In the genomic region with DNA sequence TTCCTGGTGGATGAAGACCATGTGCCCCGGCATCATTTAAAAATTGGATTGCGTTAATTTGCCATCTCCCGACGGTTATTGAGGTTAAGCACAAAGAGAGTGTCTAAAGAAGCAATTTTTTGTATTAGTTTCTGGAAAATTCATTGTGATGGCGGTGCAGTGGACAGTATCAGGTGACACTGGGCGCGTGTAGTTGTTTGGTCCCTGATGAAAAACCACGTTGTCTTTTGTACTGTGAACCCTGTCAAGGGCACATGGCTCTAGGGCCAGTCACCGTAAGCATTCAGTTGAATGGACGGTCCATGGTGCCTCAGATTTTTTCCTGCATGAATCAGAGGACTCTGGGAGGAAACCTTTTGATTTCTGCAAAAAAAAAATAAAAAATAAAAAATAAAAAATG, we compare ENCODE assay signal across 9 mouse cellular contexts. TPM values are rescaled to one million over a fixed set of nuclear protein-coding genes. Genes with fewer than 3 reads are reported as not detected.
DNase-seq lines count a peak whose midpoint lies in the region; ATAC-seq and TF ChIP-seq lines count a peak whose summit lies in the region.
"Had no signal": no experiment of that assay in that cellular context is flagged by ENCODE, and none has a peak within 500 bp of the region (broad histone marks: within the 10 kb centered on the region; RNA-seq: fewer than 3 reads in every experiment).

No protein-coding gene starts in this region.

- H3K9ac ChIP-seq in heart, embryonic 11.5 days (ENCODE audit: low read depth, low read length): peak overlapping the region; percentile 96; the same call in 1 of the 2 replicates
- peak overlapping the region; percentile 99 for H3K9ac ChIP-seq in forebrain, embryonic 16.5 days (replicated peaks; ENCODE audit: low read depth, low read length)
- no peak overlapping the region for H3K9ac ChIP-seq in liver, embryonic 16.5 days (ENCODE audit: low read depth, low read length)

- 0 out of 2 replicates have a peak, but pooled peaks cover 3% of the 10 kb centered on the region for H3K4me1 ChIP-seq in heart, embryonic 11.5 days (ENCODE audit: control insufficient read depth, insufficient read depth, low read length)
- H3K4me1 ChIP-seq in cortical plate, adult 2 months (ENCODE audit: control insufficient read depth, insufficient read depth, low read length): no peaks in the 10 kb centered on the region
- peaks cover 12% of the 10 kb centered on the region for H3K4me1 ChIP-seq in forebrain, embryonic 16.5 days (replicated peaks; ENCODE audit: control insufficient read depth, insufficient read depth, low read length)
- H3K4me1 ChIP-seq in liver, embryonic 16.5 days (ENCODE audit: control insufficient read depth, low read depth, low read length): peaks cover 3% of the 10 kb centered on the region

- peak overlapping the region; percentile 89 for H3K4me3 ChIP-seq in heart, embryonic 11.5 days (ENCODE audit: low read depth, low read length)
- peak overlapping the region; percentile 91 for H3K4me3 ChIP-seq in cortical plate, adult 2 months (ENCODE audit: insufficient read depth, low read length)
- peak overlapping the region; percentile 89 for H3K4me3 ChIP-seq in forebrain, embryonic 16.5 days (replicated peaks; ENCODE audit: low read length)
- H3K4me3 ChIP-seq in liver, embryonic 16.5 days (ENCODE audit: low read depth, low read length): no peak overlapping the region

- no peak for TF ChIP-seq POLR2A in cortical plate, adult 2 months (IDR thresholded peaks at IDR 0.05; ENCODE audit: extremely low read depth, insufficient read depth, low read length)

- no peaks in the 10 kb centered on the region for H3K9me3 ChIP-seq in heart, embryonic 11.5 days (replicated peaks; ENCODE audit: control insufficient read depth, low read length)
- no peaks in the 10 kb centered on the region for H3K9me3 ChIP-seq in forebrain, embryonic 16.5 days (ENCODE audit: control insufficient read depth, low read length)
- no peaks in the 10 kb centered on the region for H3K9me3 ChIP-seq in liver, embryonic 16.5 days (replicated peaks; ENCODE audit: control insufficient read depth, low read length)

- no peaks in the 10 kb centered on the region for H3K36me3 ChIP-seq in heart, embryonic 11.5 days (ENCODE audit: control insufficient read depth, insufficient read depth, low read length)
- H3K36me3 ChIP-seq in forebrain, embryonic 16.5 days (ENCODE audit: control insufficient read depth, insufficient read depth): no peaks in the 10 kb centered on the region
- H3K36me3 ChIP-seq in liver, embryonic 16.5 days (ENCODE audit: control insufficient read depth, insufficient read depth): no peaks in the 10 kb centered on the region

- no peak for TF ChIP-seq CTCF in cortical plate, adult 2 months (IDR thresholded peaks at IDR 0.05; ENCODE audit: extremely low read depth, insufficient read depth, low read length)

- no peak overlapping the region for H3K27ac ChIP-seq in heart, embryonic 11.5 days (ENCODE audit: low read depth, low read length)
- H3K27ac ChIP-seq in cortical plate, adult 2 months (ENCODE audit: insufficient read depth, low read length): no peak overlapping the region
- H3K27ac ChIP-seq in forebrain, embryonic 16.5 days (ENCODE audit: low read length): peak overlapping the region; percentile 99
- no peak overlapping the region for H3K27ac ChIP-seq in liver, embryonic 16.5 days (ENCODE audit: low read length)

- no peaks in the 10 kb centered on the region for H3K27me3 ChIP-seq in heart, embryonic 11.5 days (ENCODE audit: control insufficient read depth, insufficient read depth, low read length)
- no peaks in the 10 kb centered on the region for H3K27me3 ChIP-seq in forebrain, embryonic 16.5 days (replicated peaks; ENCODE audit: control insufficient read depth, insufficient read depth, low read length)
- peaks cover 34% of the 10 kb centered on the region for H3K27me3 ChIP-seq in liver, embryonic 16.5 days (ENCODE audit: control insufficient read depth, insufficient read depth, low read depth, low read length)

- no peak for DNase-seq in heart, postnatal 14 days
- DNase-seq in ovary, postnatal 14 days (ENCODE audit: low spot score): no peak
- DNase-seq in left cerebral cortex, adult 8-10 months (ENCODE audit: low spot score in 2 of 2): no peak

- WGBS in heart, embryonic 11.5 days (ENCODE audit: insufficient replicate concordance): 29% methylated on average over 10 of the region's 10 CpGs
- 11% methylated on average over 10 of the region's 10 CpGs for WGBS in forebrain, embryonic 16.5 days
- 31% methylated on average over 10 of the region's 10 CpGs for WGBS in liver, embryonic 16.5 days (ENCODE audit: insufficient replicate concordance)

- peak overlapping the region; percentile 78 for H3K4me2 ChIP-seq in heart, embryonic 11.5 days
- peak overlapping the region; percentile 56 for H3K4me2 ChIP-seq in forebrain, embryonic 16.5 days (ENCODE audit: low read length)
- peak overlapping the region; percentile 61; the same call in 1 of the 2 replicates for H3K4me2 ChIP-seq in liver, embryonic 16.5 days (ENCODE audit: low read depth, low read length)

- intact Hi-C loops in heart, postnatal 14 days (cut with DNase I): no loop called here

- no peak for ATAC-seq in heart, embryonic 11.5 days (replicated peaks; ENCODE audit: insufficient number of reproducible peaks, low FRiP score, low TSS enrichment)
- ATAC-seq in forebrain, embryonic 16.5 days: no peak
- no peak; the same call in 1 of the 2 replicates for ATAC-seq in liver, embryonic 16.5 days (ENCODE audit: low read depth)
- ATAC-seq in frontal cortex, adult (ENCODE audit: low TSS enrichment): no peak

RNA-seq across cellular contexts. Expression of a gene that starts 0.5 kb away (rescaled TPM):
- 57.9 and 62.0 TPM in 2 replicates for polyA plus RNA-seq in heart, embryonic 11.5 days (2014; fragmentation: Nextera tagmentation; extraction: Ambion mirVana)
- 1 to 10 TPM; 5.4 to 5.6 TPM for total RNA-seq in heart, postnatal 14 days (2021)
- polyA plus RNA-seq in cortical plate, adult 2 months (2012; rRNA removed): 16.8 and 17.9 TPM in 2 replicates
- polyA plus RNA-seq in forebrain, embryonic 16.5 days (2015; fragmentation: Nextera tagmentation; extraction: Ambion mirVana): 301 and 306 TPM in 2 replicates
- 4.4 and 4.9 TPM in 2 replicates for polyA plus RNA-seq in liver, embryonic 16.5 days (2015; fragmentation: Nextera tagmentation; extraction: Ambion mirVana)
- total RNA-seq in left cerebral cortex, adult 8-10 months (2022): 10 to 100 TPM; 18.9 to 24.8 (median 19.9) TPM
- total RNA-seq: neutrophil, adult 5-6 weeks had no signal
